21 mouse cellular contexts compared by ENCODE assay signal in the genomic region with DNA sequence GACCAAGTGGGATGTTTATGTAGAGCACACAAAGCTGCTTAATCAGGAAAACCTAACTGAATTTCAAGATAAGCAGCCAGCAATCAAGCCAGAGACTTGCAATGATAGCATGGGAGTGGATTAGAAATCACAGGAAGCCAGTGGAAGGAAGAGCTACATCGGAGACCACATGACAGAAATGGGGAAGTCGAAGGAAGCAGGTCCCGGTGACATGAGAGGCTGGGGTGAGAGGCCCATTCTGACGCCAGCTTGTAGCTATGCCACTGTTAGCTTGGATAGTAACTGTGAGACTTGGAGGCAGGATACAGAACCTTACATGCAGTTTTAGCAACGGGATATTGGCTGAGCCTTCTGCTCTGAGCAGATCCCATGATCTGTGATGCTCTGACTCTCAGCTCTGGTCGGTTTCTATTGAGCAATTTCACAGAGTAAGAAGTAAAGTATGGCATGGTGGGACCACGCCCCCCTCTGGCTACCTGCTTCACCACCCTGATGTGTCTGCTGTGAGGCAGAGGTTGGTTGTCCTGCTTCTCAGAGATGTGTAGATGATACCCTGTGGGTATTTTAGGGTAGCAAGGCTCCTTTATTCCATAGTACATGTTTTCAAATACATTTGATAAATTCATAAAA.
DNase-seq lines count a peak whose midpoint lies in the region; ATAC-seq lines count a peak whose summit lies in the region.
"Had no signal": no experiment of that assay in that cellular context is flagged by ENCODE, and none has a peak within 500 bp of the region (broad histone marks: within the 10 kb centered on the region; RNA-seq: fewer than 3 reads in every experiment).

No protein-coding gene starts in this region.

- no peak for DNase-seq in heart, adult 9 months (ENCODE audit: low spot score in 2 of 2)
- DNase-seq in thymus, postnatal 0 days (ENCODE audit: low spot score), result peak; percentile 12
- no peak for DNase-seq in thymus, postnatal 10 days (ENCODE audit: low spot score in 2 of 2)
- no peak for DNase-seq in adrenal gland, postnatal 25 days
- DNase-seq: adrenal gland, adult 8-10 months; cerebellum, adult 9-11 months; gastrocnemius, postnatal 10 days; kidney, adult 2 months; lung, adult 18-20 months; midbrain, embryonic 14.5 days; right cerebral cortex, adult 18-20 months had no signal

- no peaks in the 10 kb centered on the region for H3K9me3 ChIP-seq in heart, embryonic 15.5 days (replicated peaks)
- H3K9me3 ChIP-seq in hindbrain, embryonic 16.5 days (ENCODE audit: control insufficient read depth, low read length), result no peaks in the 10 kb centered on the region
- H3K9me3 ChIP-seq: embryonic facial prominence, embryonic 12.5 days; forebrain, embryonic 13.5 days; limb, embryonic 10.5 days; megakaryocyte, embryonic 14.5 days; neural tube, embryonic 13.5 days had no signal

- H3K27me3 ChIP-seq in heart, embryonic 15.5 days, result no peaks in the 10 kb centered on the region
- no peaks in the 10 kb centered on the region for H3K27me3 ChIP-seq in hindbrain, embryonic 16.5 days (replicated peaks; ENCODE audit: control insufficient read depth, insufficient read depth, low read length)
- H3K27me3 ChIP-seq: embryonic facial prominence, embryonic 12.5 days; forebrain, embryonic 13.5 days; megakaryocyte, embryonic 14.5 days; neural tube, embryonic 13.5 days had no signal

- peaks cover 30% of the 10 kb centered on the region for H3K4me1 ChIP-seq in heart, embryonic 15.5 days (replicated peaks)
- H3K4me1 ChIP-seq in hindbrain, embryonic 16.5 days (ENCODE audit: control insufficient read depth, insufficient read depth, low read depth, low read length), result no peaks in the 10 kb centered on the region
- H3K4me1 ChIP-seq: embryonic facial prominence, embryonic 12.5 days; forebrain, embryonic 13.5 days; limb, embryonic 10.5 days; neural tube, embryonic 13.5 days had no signal

- no peak overlapping the region for H3K4me2 ChIP-seq in heart, embryonic 15.5 days
- H3K4me2 ChIP-seq in hindbrain, embryonic 16.5 days (ENCODE audit: low read length), result no peak overlapping the region
- H3K4me2 ChIP-seq: embryonic facial prominence, embryonic 12.5 days; forebrain, embryonic 13.5 days; neural tube, embryonic 13.5 days had no signal

- H3K4me3 ChIP-seq in heart, embryonic 15.5 days, result no peak overlapping the region
- no peak overlapping the region for H3K4me3 ChIP-seq in hindbrain, embryonic 16.5 days (ENCODE audit: low read length)
- H3K4me3 ChIP-seq: embryonic facial prominence, embryonic 12.5 days; erythroblast, embryonic 14.5 days; forebrain, embryonic 13.5 days; limb, embryonic 10.5 days; megakaryocyte, embryonic 14.5 days; neural tube, embryonic 13.5 days had no signal

- H3K36me3 ChIP-seq in heart, embryonic 15.5 days, result no peaks in the 10 kb centered on the region
- no peaks in the 10 kb centered on the region for H3K36me3 ChIP-seq in hindbrain, embryonic 16.5 days (ENCODE audit: control insufficient read depth, insufficient read depth, low read length)
- H3K36me3 ChIP-seq: embryonic facial prominence, embryonic 12.5 days; limb, embryonic 10.5 days; neural tube, embryonic 13.5 days had no signal

- peak overlapping the region; percentile 55; the same call in 1 of the 2 replicates for H3K27ac ChIP-seq in heart, embryonic 15.5 days
- no peak overlapping the region for H3K27ac ChIP-seq in hindbrain, embryonic 16.5 days (ENCODE audit: low read depth, low read length)
- H3K27ac ChIP-seq: embryonic facial prominence, embryonic 12.5 days; forebrain, embryonic 13.5 days; limb, embryonic 10.5 days; neural tube, embryonic 13.5 days had no signal

- no peak overlapping the region for H3K9ac ChIP-seq in heart, embryonic 15.5 days
- H3K9ac ChIP-seq in hindbrain, embryonic 16.5 days (ENCODE audit: low read depth, low read length), result no peak overlapping the region
- H3K9ac ChIP-seq: embryonic facial prominence, embryonic 12.5 days; forebrain, embryonic 13.5 days; neural tube, embryonic 13.5 days had no signal

- ATAC-seq in heart, embryonic 15.5 days (replicated peaks; ENCODE audit: insufficient number of reproducible peaks, insufficient read depth, low FRiP score, low read depth), result no peak; the same call in 1 of the 2 replicates
- peak; percentile 90 to 91 for ATAC-seq in hematopoietic stem cell, adult 5-6 weeks (replicated peaks in 1 of 2; ENCODE audit: insufficient read depth in 1 of 2, low FRiP score in 2 of 2, low TSS enrichment in 1 of 2, low read depth in 1 of 2, poor library complexity in 2 of 2, severe bottlenecking in 2 of 2)
- ATAC-seq in hindbrain, embryonic 16.5 days, result no peak
- ATAC-seq: forebrain, embryonic 13.5 days; Patski had no signal

- WGBS in heart, embryonic 15.5 days, result 46% methylated on average over 7 of the region's 7 CpGs
- 81% methylated on average over 7 of the region's 7 CpGs for WGBS in hindbrain, embryonic 16.5 days

Comparison
In these comparisons a context has a peak if more than half of its experiments do, and no peak if none do; other contexts are left out.
1. ATAC-seq: peak in hematopoietic stem cell, adult 5-6 weeks (2 of 2); none in heart, embryonic 15.5 days (single experiment) and hindbrain, embryonic 16.5 days (single experiment).